ENCODE assay signal across 21 mouse cellular contexts in genomic region chr16:11457136-11457535, GRCm38 (mm10).
A peak's percentile ranks its signal among the peaks of the same experiment; 100 is the strongest.
DNase-seq lines count a peak whose midpoint lies in the region; ATAC-seq and TF ChIP-seq lines count a peak whose summit lies in the region.
"Had no signal": no experiment of that assay in that cellular context is flagged by ENCODE, and none has a peak within 500 bp of the region (broad histone marks: within the 10 kb centered on the region; RNA-seq: fewer than 3 reads in every experiment).

No protein-coding gene starts in this region.

- H3K27ac ChIP-seq in MEL (ENCODE audit: control insufficient read depth, low read depth, low read length), result peak overlapping the region; percentile 86
- H3K27ac ChIP-seq in embryonic fibroblast, embryonic 13.5 days (ENCODE audit: insufficient read depth, low read length), result peak overlapping the region; percentile 79; the same call in 1 of the 2 replicates
- H3K27ac ChIP-seq in liver, postnatal 0 days (ENCODE audit: low read depth), result 0 out of 2 replicates have a peak overlapping the region, but pooled peaks have one; percentile 83
- H3K27ac ChIP-seq: embryonic facial prominence, embryonic 15.5 days; forebrain, embryonic 10.5 days; heart, embryonic 13.5 days; hindbrain, embryonic 15.5 days; kidney, embryonic 15.5 days had no signal

- TF ChIP-seq EP300 in MEL (IDR thresholded peaks at IDR 0.05; ENCODE audit: low read depth in 1 of 2, low read length in 2 of 2), result no peak
- no peak for TF ChIP-seq EP300 in liver, postnatal 0 days (IDR thresholded peaks at IDR 0.05; ENCODE audit: low read depth)

- no peak for TF ChIP-seq POLR2A in MEL (IDR thresholded peaks at IDR 0.05; ENCODE audit: control insufficient read depth in 1 of 2, insufficient read depth in 1 of 2, low read depth in 1 of 2, low read length in 2 of 2, poor library complexity in 1 of 2)
- no peak for TF ChIP-seq POLR2A in embryonic fibroblast, embryonic 13.5 days (IDR thresholded peaks at IDR 0.05; ENCODE audit: low read depth, low read length)

- H3K4me3 ChIP-seq in megakaryocyte, embryonic 14.5 days (replicated peaks), result peak overlapping the region; percentile 60
- H3K4me3 ChIP-seq in MEL (ENCODE audit: control insufficient read depth in 1 of 2, insufficient read depth in 1 of 2, low read depth in 2 of 2, low read length in 2 of 2), result no peak overlapping the region
- no peak overlapping the region for H3K4me3 ChIP-seq in embryonic fibroblast, embryonic 13.5 days (ENCODE audit: insufficient read depth, low read length)
- no peak overlapping the region for H3K4me3 ChIP-seq in liver, postnatal 0 days (ENCODE audit: low read depth, low read length)
- H3K4me3 ChIP-seq: embryonic facial prominence, embryonic 15.5 days; forebrain, embryonic 10.5 days; heart, embryonic 13.5 days; hindbrain, embryonic 15.5 days; kidney, embryonic 15.5 days had no signal

- DNase-seq in MEL (ENCODE audit: low read depth, low spot score), result no peak
- no peak for DNase-seq in liver, postnatal 0 days
- no peak for DNase-seq in urinary bladder, adult 18-20 months (ENCODE audit: low spot score in 2 of 2)
- no peak for DNase-seq in Muller cell, postnatal 12 days (ENCODE audit: inconsistent ontology term)
- DNase-seq: adrenal gland, postnatal 14 days; B cell, adult 2 months; cerebellum, adult 2 months; cerebellum, postnatal 36 days; heart, postnatal 36 days; lung, postnatal 10 days; right cerebral cortex, postnatal 25 days had no signal

- no peak for TF ChIP-seq CTCF in MEL (IDR thresholded peaks at IDR 0.05 in 2 of 3, conservative IDR thresholded peaks at IDR 0.05 in 1 of 3; ENCODE audit: control insufficient read depth in 1 of 3, insufficient read depth in 1 of 3, low read depth in 2 of 3, low read length in 3 of 3, poor library complexity in 1 of 3, severe bottlenecking in 1 of 3)
- no peak for TF ChIP-seq CTCF in embryonic fibroblast, embryonic 13.5 days (IDR thresholded peaks at IDR 0.05; ENCODE audit: borderline replicate concordance, insufficient read depth, low read length)
- TF ChIP-seq CTCF in liver, postnatal 0 days (IDR thresholded peaks at IDR 0.05; ENCODE audit: low read depth), result no peak

- H3K36me3 ChIP-seq in megakaryocyte, embryonic 14.5 days (replicated peaks; ENCODE audit: low read length), result peaks cover 85% of the 10 kb centered on the region
- peaks cover 0 to 20% of the 10 kb centered on the region in 2 experiments; a peak in 2 of 4 replicates for H3K36me3 ChIP-seq in MEL (ENCODE audit: control insufficient read depth in 1 of 2, insufficient read depth in 2 of 2, low read length in 2 of 2)
- peaks cover 9% of the 10 kb centered on the region for H3K36me3 ChIP-seq in liver, postnatal 0 days (replicated peaks; ENCODE audit: insufficient read depth, low read length)

- H3K4me2 ChIP-seq in liver, postnatal 0 days (ENCODE audit: low read depth, low read length), result no peak overlapping the region
- H3K4me2 ChIP-seq: embryonic facial prominence, embryonic 15.5 days; heart, embryonic 13.5 days; hindbrain, embryonic 15.5 days; kidney, embryonic 15.5 days had no signal

- no peak for TF ChIP-seq RAD21 in MEL (IDR thresholded peaks at IDR 0.05; ENCODE audit: low read depth, low read length)

- no peaks in the 10 kb centered on the region for H3K79me2 ChIP-seq in MEL (ENCODE audit: control insufficient read depth, insufficient read depth, low read length, poor library complexity)

- H3K27me3 ChIP-seq in megakaryocyte, embryonic 14.5 days (replicated peaks), result peaks cover 4% of the 10 kb centered on the region
- no peaks in the 10 kb centered on the region for H3K27me3 ChIP-seq in MEL (ENCODE audit: control insufficient read depth in 1 of 2, insufficient read depth in 2 of 2, low read length in 2 of 2)
- H3K27me3 ChIP-seq in liver, postnatal 0 days (ENCODE audit: insufficient read depth, low read length), result no peaks in the 10 kb centered on the region
- H3K27me3 ChIP-seq: embryonic facial prominence, embryonic 15.5 days; heart, embryonic 13.5 days; hindbrain, embryonic 15.5 days; kidney, embryonic 15.5 days had no signal

- 79% methylated on average over 5 of the region's 5 CpGs for WGBS in liver, postnatal 0 days (ENCODE audit: insufficient replicate concordance)

- H3K9ac ChIP-seq in MEL (ENCODE audit: control insufficient read depth, low read depth, low read length, poor library complexity, severe bottlenecking), result no peak overlapping the region
- H3K9ac ChIP-seq in liver, postnatal 0 days (replicated peaks), result no peak overlapping the region
- H3K9ac ChIP-seq: embryonic facial prominence, embryonic 15.5 days; heart, embryonic 13.5 days; hindbrain, embryonic 15.5 days; kidney, embryonic 15.5 days; liver, embryonic 14.5 days had no signal

- peaks cover 78% of the 10 kb centered on the region for H3K4me1 ChIP-seq in megakaryocyte, embryonic 14.5 days
- peaks cover 13 to 31% of the 10 kb centered on the region in 2 experiments for H3K4me1 ChIP-seq in MEL (ENCODE audit: control insufficient read depth in 1 of 2, insufficient read depth in 2 of 2, low read length in 2 of 2)
- H3K4me1 ChIP-seq in embryonic fibroblast, embryonic 13.5 days (ENCODE audit: control insufficient read depth, insufficient read depth, low read length), result no peaks in the 10 kb centered on the region; the same call in 1 of the 2 replicates
- 0 out of 2 replicates have a peak, but pooled peaks cover 7% of the 10 kb centered on the region for H3K4me1 ChIP-seq in liver, postnatal 0 days (ENCODE audit: insufficient read depth)
- H3K4me1 ChIP-seq: kidney, embryonic 15.5 days had no signal

- ATAC-seq in megakaryocyte, adult 5-6 weeks (ENCODE audit: poor library complexity, severe bottlenecking), result no peak
- no peak for ATAC-seq in liver, postnatal 0 days
- ATAC-seq: midbrain, embryonic 16.5 days had no signal

- H3K9me3 ChIP-seq in megakaryocyte, embryonic 14.5 days, result peaks cover 21% of the 10 kb centered on the region
- H3K9me3 ChIP-seq in MEL (replicated peaks; ENCODE audit: insufficient read depth, low read length), result no peaks in the 10 kb centered on the region
- H3K9me3 ChIP-seq in liver, postnatal 0 days (ENCODE audit: low read length), result no peaks in the 10 kb centered on the region
- H3K9me3 ChIP-seq: embryonic facial prominence, embryonic 15.5 days; forebrain, embryonic 10.5 days; hindbrain, embryonic 15.5 days; kidney, embryonic 15.5 days had no signal

TF ChIP-seq in MEL, 35 proteins besides CTCF, POLR2A, EP300 and RAD21:
- no peak for TF ChIP-seq MEF2A (IDR thresholded peaks at IDR 0.05; ENCODE audit: extremely low read depth, insufficient replicate concordance, low read depth, low read length, poor library complexity, severe bottlenecking)
- TF ChIP-seq CHD2 (IDR thresholded peaks at IDR 0.05; ENCODE audit: low read length), result no peak
- TF ChIP-seq MAFK (IDR thresholded peaks at IDR 0.05; ENCODE audit: borderline replicate concordance, low read depth, low read length), result no peak
- TF ChIP-seq GABPA (IDR thresholded peaks at IDR 0.05; ENCODE audit: low read depth, low read length), result no peak
- no peak for TF ChIP-seq MAX (IDR thresholded peaks at IDR 0.05; ENCODE audit: low read length)
- TF ChIP-seq POLR2AphosphoS2 (IDR thresholded peaks at IDR 0.05; ENCODE audit: low read length), result no peak
- no peak for TF ChIP-seq TCF12 (IDR thresholded peaks at IDR 0.05; ENCODE audit: low read depth, low read length)
- no peak for TF ChIP-seq MYC (IDR thresholded peaks at IDR 0.05; ENCODE audit: low read depth, low read length)
- no peak for TF ChIP-seq ETS1 (IDR thresholded peaks at IDR 0.05; ENCODE audit: low read depth, low read length)
- no peak for TF ChIP-seq KAT2A (conservative IDR thresholded peaks at IDR 0.05; ENCODE audit: low read depth, low read length)
- TF ChIP-seq MAZ (IDR thresholded peaks at IDR 0.05; ENCODE audit: low read depth, low read length), result no peak
- no peak for TF ChIP-seq UBTF (IDR thresholded peaks at IDR 0.05; ENCODE audit: borderline replicate concordance, insufficient read depth, low read depth, low read length)
- TF ChIP-seq E2F4 (IDR thresholded peaks at IDR 0.05; ENCODE audit: borderline replicate concordance, low read depth, low read length), result no peak
- TF ChIP-seq POLR2AphosphoS5 (IDR thresholded peaks at IDR 0.05; ENCODE audit: borderline replicate concordance, low read depth, low read length), result no peak
- TF ChIP-seq GATA1 (IDR thresholded peaks at IDR 0.05; ENCODE audit: low read depth, low read length), result no peak
- no peak for TF ChIP-seq ZMIZ1 (IDR thresholded peaks at IDR 0.05; ENCODE audit: low read depth, low read length)
